Comparison of ENCODE assay signal across 23 mouse cellular contexts in genomic region chr3:131218636-131219390, GRCm38 (mm10). TPM values are rescaled to one million over a fixed set of nuclear protein-coding genes. Genes with fewer than 3 reads are reported as not detected.
DNase-seq lines count a peak whose midpoint lies in the region; ATAC-seq lines count a peak whose summit lies in the region.
"Had no signal": no experiment of that assay in that cellular context is flagged by ENCODE, and none has a peak within 500 bp of the region (broad histone marks: within the 10 kb centered on the region; RNA-seq: fewer than 3 reads in every experiment).

No protein-coding gene starts in this region.

- no peak for ATAC-seq in forebrain, embryonic 11.5 days (replicated peaks; ENCODE audit: low FRiP score)
- ATAC-seq: activated CD4-positive, CD25-positive, alpha-beta regulatory T cell, adult 4 months; forebrain, embryonic 15.5 days; intestine, postnatal 0 days had no signal

- no peak overlapping the region for H3K9ac ChIP-seq in forebrain, embryonic 11.5 days (ENCODE audit: low read length)
- H3K9ac ChIP-seq: forebrain, embryonic 12.5 days; forebrain, embryonic 15.5 days; hindbrain, embryonic 12.5 days; hindbrain, embryonic 15.5 days had no signal

- no peak overlapping the region for H3K4me2 ChIP-seq in forebrain, embryonic 11.5 days (ENCODE audit: low read depth, low read length, severe bottlenecking)
- H3K4me2 ChIP-seq: forebrain, embryonic 12.5 days; forebrain, embryonic 15.5 days; heart, embryonic 11.5 days; hindbrain, embryonic 12.5 days; hindbrain, embryonic 15.5 days had no signal

- 65% methylated on average over 14 of the region's 14 CpGs for WGBS in forebrain, embryonic 10.5 days
- 82% methylated on average over 14 of the region's 14 CpGs for WGBS in forebrain, embryonic 11.5 days
- 58% methylated on average over 14 of the region's 14 CpGs for whole genome bisulfite sequencing in limb, embryonic 10.5 days

- peaks cover 53% of the 10 kb centered on the region for H3K36me3 ChIP-seq in forebrain, embryonic 10.5 days (replicated peaks)
- no peaks in the 10 kb centered on the region for H3K36me3 ChIP-seq in forebrain, embryonic 11.5 days (ENCODE audit: control insufficient read depth, insufficient read depth, low read length)
- H3K36me3 ChIP-seq in limb, embryonic 10.5 days = peaks cover 43% of the 10 kb centered on the region
- H3K36me3 ChIP-seq: forebrain, embryonic 15.5 days; hindbrain, embryonic 12.5 days; hindbrain, embryonic 15.5 days had no signal

- DNase-seq in forebrain, embryonic 10.5 days (ENCODE audit: extremely low spot score, low spot score) = peak; percentile 31
- no peak for DNase-seq in forebrain, embryonic 11.5 days (ENCODE audit: low spot score)
- peak; percentile 32 for DNase-seq in embryo, embryonic 11 days
- no peak for DNase-seq in limb, embryonic 10.5 days (ENCODE audit: low spot score)
- DNase-seq in left cerebral cortex, adult 18-20 months (ENCODE audit: low spot score in 2 of 2) = no peak
- no peak for DNase-seq in kidney, postnatal 4 days
- DNase-seq in kidney, postnatal 25 days = no peak
- DNase-seq: adrenal gland, postnatal 10 days; adrenal gland, postnatal 36 days; B cell, adult 2 months; cerebellum, adult 18-20 months; cerebellum, adult 9-10 months; cerebellum, postnatal 14 days; gastrocnemius, postnatal 14 days; heart, adult 11 months had no signal

- no peaks in the 10 kb centered on the region for H3K27me3 ChIP-seq in forebrain, embryonic 10.5 days (ENCODE audit: poor library complexity, severe bottlenecking)
- H3K27me3 ChIP-seq in forebrain, embryonic 11.5 days (ENCODE audit: control insufficient read depth, insufficient read depth, low read length) = no peaks in the 10 kb centered on the region
- no peaks in the 10 kb centered on the region for H3K27me3 ChIP-seq in limb, embryonic 10.5 days (ENCODE audit: low read depth, poor library complexity, severe bottlenecking)
- H3K27me3 ChIP-seq: CH12.LX; forebrain, embryonic 12.5 days; forebrain, embryonic 15.5 days; hindbrain, embryonic 12.5 days; hindbrain, embryonic 15.5 days had no signal

- H3K27ac ChIP-seq in forebrain, embryonic 10.5 days = no peak overlapping the region
- H3K27ac ChIP-seq in forebrain, embryonic 11.5 days (ENCODE audit: low read depth, low read length) = no peak overlapping the region
- peak overlapping the region; percentile 70 for H3K27ac ChIP-seq in limb, embryonic 10.5 days
- H3K27ac ChIP-seq: forebrain, embryonic 12.5 days; forebrain, embryonic 15.5 days; hindbrain, embryonic 12.5 days; hindbrain, embryonic 15.5 days had no signal

- H3K9me3 ChIP-seq in forebrain, embryonic 10.5 days = no peaks in the 10 kb centered on the region
- H3K9me3 ChIP-seq in forebrain, embryonic 11.5 days (ENCODE audit: control insufficient read depth, low read length) = no peaks in the 10 kb centered on the region
- H3K9me3 ChIP-seq in limb, embryonic 10.5 days (replicated peaks) = no peaks in the 10 kb centered on the region
- H3K9me3 ChIP-seq: forebrain, embryonic 12.5 days; forebrain, embryonic 15.5 days; hindbrain, embryonic 12.5 days; hindbrain, embryonic 15.5 days had no signal

- no peak overlapping the region for H3K4me3 ChIP-seq in forebrain, embryonic 10.5 days
- H3K4me3 ChIP-seq in forebrain, embryonic 11.5 days (ENCODE audit: low read depth, low read length) = no peak overlapping the region
- no peak overlapping the region for H3K4me3 ChIP-seq in limb, embryonic 10.5 days
- H3K4me3 ChIP-seq: forebrain, embryonic 12.5 days; forebrain, embryonic 15.5 days; hindbrain, embryonic 12.5 days; hindbrain, embryonic 15.5 days had no signal

- H3K4me1 ChIP-seq in forebrain, embryonic 10.5 days = peaks cover 24% of the 10 kb centered on the region; the same call in 1 of the 2 replicates
- H3K4me1 ChIP-seq in forebrain, embryonic 11.5 days (replicated peaks; ENCODE audit: control insufficient read depth, insufficient read depth, low read length) = no peaks in the 10 kb centered on the region; the same call in 1 of the 2 replicates
- H3K4me1 ChIP-seq in limb, embryonic 10.5 days = peaks cover 51% of the 10 kb centered on the region
- H3K4me1 ChIP-seq: forebrain, embryonic 12.5 days; forebrain, embryonic 15.5 days; hindbrain, embryonic 15.5 days had no signal

RNA-seq across cellular contexts. Expression of gene Hadh, which starts 53.1 kb away (rescaled TPM):
- polyA plus RNA-seq in forebrain, embryonic 10.5 days (2016; fragmentation: Nextera tagmentation; extraction: Ambion mirVana) = 87.0 and 92.8 TPM in 2 replicates
- polyA plus RNA-seq in forebrain, embryonic 11.5 days (2014; fragmentation: Nextera tagmentation; extraction: Ambion mirVana) = 74.1 and 75.7 TPM in 2 replicates
- 80.6 and 86.0 TPM in 2 replicates for polyA plus RNA-seq in limb, embryonic 10.5 days (2016; fragmentation: Nextera tagmentation; extraction: Ambion mirVana)
- total RNA-seq in left cerebral cortex, adult 18-20 months (2021) = 10 to 100 TPM; 18.7 to 20.3 TPM

Comparison
In these comparisons a context has a peak if more than half of its experiments do, and no peak if none do; other contexts are left out.
1. DNase-seq: peak in forebrain, embryonic 10.5 days (single experiment) and embryo, embryonic 11 days (single experiment); none in forebrain, embryonic 11.5 days (single experiment), limb, embryonic 10.5 days (single experiment), left cerebral cortex, adult 18-20 months (0 of 2), kidney, postnatal 4 days (0 of 2) and kidney, postnatal 25 days (0 of 2).